Mouse (Mus musculus) gastrocnemius, postnatal 14 days (tissue): ENCODE measurements around the gene Jarid2. TPM values are rescaled to one million over a fixed set of nuclear protein-coding genes. Genes with fewer than 3 reads are reported as not detected.
"Not testable (repeated sequence)": the region's sequence is repeated elsewhere in the genome, so short reads cannot be mapped to it uniquely, and the experiment has no call there.

ENCODE experiments used
- DNase-seq: peaks from one replicate; pipeline ENCODE4 v3.0.0; 2021; ENCODE audit warnings: mixed read lengths
- intact Hi-C: fragments of 180-260 bp; cut with DNase I; formaldehyde crosslinking; loops from one replicate; pipeline ENCODE4 v1.15.1; 2025; ENCODE audit warnings: low total_unique reads
- total RNA-seq, 2 experiments: library from RNA; stranded (reverse); gene quantifications; 2 replicates each; pipeline ENCODE4 v1.2.3; 2021

Gene Jarid2
- total RNA-seq, 2 experiments from 2014 or later: 30.5 to 39.7 TPM

DNA sequence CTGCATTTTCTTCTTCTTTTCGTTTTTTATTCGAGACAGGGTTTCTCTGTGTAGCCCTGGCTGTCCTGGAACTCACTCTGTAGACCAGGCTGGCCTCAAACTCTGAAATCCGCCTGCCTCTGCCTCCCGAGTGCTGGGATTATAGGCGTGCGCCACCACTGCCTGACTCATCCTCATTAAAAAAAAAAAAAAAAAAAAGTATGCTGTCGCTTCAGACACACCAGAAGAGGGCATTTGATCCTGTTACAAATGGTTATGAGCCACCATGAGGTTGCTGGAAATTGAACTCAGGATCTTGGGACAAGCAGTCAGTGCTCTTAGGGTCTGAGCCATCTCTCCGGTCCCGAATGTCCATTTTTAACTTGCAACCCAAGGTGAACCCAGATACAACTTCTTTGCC, 5.8 kb upstream of the Jarid2 start:
- intact Hi-C loops: not testable (repeated sequence)

DNA sequence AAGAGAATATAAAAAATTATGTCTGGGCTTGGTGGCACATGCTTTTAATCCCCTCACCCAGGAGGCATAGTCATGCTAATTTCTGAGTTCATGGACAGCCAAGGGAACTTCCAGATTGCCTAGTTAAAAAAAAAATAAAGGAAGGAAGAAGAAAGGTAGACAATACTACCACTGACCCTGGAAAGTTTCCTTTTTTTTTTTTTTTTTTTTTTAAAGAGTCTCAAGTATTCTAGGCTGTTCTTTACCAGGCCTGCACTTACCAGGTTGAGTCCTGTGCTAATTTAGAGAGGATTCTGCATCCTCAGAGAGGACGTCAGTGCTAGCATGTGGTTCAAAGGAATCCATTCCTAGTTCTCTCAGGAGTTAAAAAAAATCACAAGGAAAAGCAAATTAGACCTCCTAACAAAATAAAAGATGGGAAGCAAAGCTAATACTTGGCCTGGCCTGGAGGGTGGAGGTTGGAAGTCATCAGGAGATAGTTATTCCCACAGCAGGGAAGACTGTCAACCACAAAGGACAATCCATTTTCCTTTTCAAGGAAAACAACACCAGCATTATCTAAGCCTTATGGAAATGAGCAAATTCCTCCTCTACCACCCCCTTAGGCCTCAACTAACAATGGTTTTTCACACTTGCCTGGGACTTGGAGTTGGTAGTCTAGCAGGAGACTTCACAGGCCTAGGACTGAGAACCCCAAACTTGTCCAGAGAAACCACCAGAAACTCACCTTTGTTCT, 961 bp upstream of the Jarid2 start:
- intact Hi-C loops: no loop called here

More for the DNA sequence above, 5.8 kb upstream of the Jarid2 start:
- DNase-seq: not testable (repeated sequence)

DNA sequence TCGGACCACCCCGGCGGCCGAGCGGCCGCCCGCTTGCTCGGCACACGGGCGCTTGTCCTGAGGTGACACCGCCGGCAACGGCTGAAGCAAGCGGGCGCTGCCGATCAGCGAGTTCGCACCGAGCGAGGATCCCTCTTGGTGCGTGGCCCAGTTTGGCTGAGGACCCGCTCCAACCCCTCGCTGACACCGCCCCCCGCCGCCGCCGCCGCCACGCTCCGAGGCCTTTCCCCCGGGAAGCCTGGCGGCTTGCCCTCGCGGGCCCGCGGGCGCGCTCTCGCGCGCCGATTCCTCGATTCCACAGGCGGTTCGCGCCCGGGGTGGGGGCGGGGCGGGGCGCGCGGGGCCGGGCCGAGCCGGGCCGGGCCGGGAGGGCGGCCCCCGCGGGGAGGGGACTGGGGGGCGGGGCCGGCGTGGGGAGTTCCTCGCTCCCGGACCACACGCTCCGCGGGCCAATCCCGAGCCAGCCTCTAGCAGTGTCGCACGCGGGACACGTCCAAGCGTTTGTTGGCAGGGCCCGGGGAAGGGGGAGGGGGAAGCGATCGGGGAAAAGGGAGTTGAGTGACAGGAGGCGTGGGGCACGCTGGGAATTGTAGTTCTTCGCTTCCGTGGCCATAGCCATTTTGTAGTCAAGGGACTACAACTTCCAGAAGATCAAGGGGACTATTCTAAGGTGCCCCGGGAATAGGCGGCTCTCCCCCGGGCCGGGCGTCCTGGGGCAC, 1.0 kb downstream of the Jarid2 start:
- peak; percentile 100 for DNase-seq
- intact Hi-C loops: no loop called here

More for the DNA sequence above, 961 bp upstream of the Jarid2 start:
- DNase-seq: no peak

- intact Hi-C loops: no loop called here
- peak; percentile 87 for DNase-seq
Measured at GRCm38 (mm10) chr13:44730939-44731551, 1.8 kb downstream of the Jarid2 start.

GRCm38 (mm10) chr13:44731727-44732441, 2.6 kb downstream of the Jarid2 start:
- no peak for DNase-seq
- intact Hi-C loops: no loop called here

DNA sequence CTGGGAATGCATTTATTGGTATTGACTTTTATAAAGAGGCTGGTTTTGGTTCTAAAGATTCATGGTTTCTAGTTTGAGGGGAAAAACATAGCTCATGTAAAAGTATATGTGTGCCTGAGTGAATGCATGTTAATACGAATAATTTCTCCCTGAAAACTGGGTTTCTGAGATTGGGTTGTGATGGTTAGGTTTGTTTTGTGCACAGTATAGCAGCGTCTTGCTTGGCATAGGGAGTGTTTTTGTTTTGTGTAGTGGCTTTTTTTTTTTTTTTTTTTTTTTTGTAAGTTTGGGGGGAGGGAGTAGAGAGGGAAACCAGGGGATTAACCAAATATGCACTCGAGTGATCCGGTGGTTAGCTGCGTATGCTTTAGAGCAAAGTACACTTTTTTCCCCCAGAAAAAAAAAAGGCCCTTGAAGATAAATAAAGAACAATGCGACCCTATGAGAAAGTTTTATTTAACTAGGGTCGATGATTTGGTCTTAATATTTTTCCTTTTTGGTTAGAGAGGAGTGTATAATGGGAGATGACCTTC, 3.2 kb downstream of the Jarid2 start:
- no peak for DNase-seq
- intact Hi-C loops: no loop called here

GRCm38 (mm10) chr13:44733036-44733372, 3.7 kb downstream of the Jarid2 start:
- intact Hi-C loops: no loop called here
- DNase-seq: no peak

- DNase-seq: peak; percentile 89
- intact Hi-C loops: no loop called here
Measured at GRCm38 (mm10) chr13:44733373-44734111, 4.3 kb downstream of the Jarid2 start.

DNA sequence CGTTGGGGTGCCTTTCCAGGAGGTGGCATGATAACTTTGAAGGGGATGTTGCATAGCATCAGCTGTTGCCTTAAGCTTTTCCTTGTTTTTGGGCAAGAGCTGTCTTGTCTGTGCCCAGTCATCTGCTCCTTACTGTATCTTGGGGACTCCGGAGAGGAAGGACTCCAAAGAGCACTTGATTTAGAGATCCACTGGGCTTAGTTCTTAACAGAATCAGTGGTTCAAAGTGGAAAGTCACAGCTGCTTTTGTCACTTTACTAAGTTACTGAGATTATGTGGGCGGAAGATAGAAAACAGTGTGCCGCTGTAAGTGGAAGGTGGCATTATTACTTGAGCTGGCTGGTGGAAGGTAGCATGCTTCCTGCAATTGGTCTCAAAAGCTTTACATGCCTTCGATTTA, 5.2 kb downstream of the Jarid2 start:
- DNase-seq: no peak
- intact Hi-C loops: no loop called here

GRCm38 (mm10) chr13:44735088-44735690, 5.9 kb downstream of the Jarid2 start:
- no peak for DNase-seq
- intact Hi-C loops: no loop called here

DNA sequence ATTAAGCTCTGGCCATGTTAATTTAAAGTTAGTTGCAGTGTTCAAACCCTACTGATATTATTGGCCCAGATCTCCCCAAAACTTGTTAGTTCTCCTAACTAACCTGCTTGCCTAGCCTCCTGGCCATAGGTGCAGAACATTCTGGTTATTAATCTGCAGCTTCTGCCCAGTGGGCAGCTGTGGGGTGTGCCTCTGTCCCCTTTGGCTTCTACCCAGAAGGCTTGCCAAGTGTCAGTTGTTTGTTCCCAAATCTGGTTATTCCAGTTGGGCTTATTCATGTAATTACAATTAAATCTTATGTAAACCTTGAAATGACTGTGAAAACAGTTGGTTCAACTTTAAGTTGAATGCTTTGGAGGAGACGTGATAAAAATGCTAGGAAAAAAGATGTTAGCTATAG, 8.0 kb downstream of the Jarid2 start:
- peak; percentile 24 for DNase-seq
- intact Hi-C loops: no loop called here

DNA sequence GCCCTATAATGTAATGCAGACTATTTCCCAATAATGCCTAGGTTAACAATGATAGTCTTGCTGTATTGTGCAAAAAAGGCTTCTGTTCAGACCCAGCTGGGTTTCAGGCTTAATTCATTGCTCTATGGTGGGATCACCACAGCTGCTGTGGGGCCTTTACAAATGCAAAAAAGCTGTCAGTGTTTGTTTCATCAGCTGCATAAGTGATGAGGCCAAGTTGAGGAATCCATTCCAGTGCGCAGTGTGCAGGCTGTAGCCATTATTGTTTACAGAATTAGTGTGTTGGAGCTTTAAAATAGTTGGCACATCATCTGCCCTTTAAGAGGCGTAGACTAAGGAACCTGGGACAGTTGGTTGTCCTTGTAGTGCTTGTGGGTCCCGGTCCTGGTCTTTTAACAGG, 22.5 kb downstream of the Jarid2 start:
- intact Hi-C loops: no loop called here
- no peak for DNase-seq

DNA sequence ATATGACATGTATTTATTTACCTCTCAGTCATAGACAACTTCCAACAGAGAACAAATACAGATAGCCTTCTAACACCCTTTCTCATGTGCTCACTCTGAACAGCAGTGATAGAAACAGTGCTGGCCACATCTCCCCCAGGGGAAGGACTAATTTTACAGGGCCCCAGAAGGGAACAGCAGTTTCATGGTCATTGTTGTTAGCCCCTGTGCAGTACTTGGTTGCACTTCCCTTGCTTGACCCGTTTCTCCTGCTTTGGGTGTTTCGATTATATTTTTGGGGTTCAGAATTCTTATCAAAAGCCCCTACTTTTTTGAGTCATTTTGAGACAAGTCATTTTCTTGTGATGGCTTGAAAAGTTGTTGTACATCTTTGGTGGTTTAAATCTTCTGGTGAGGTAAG, 23.9 kb downstream of the Jarid2 start:
- intact Hi-C loops: no loop called here
- DNase-seq: no peak

GRCm38 (mm10) chr13:44755434-44755833, 26.2 kb downstream of the Jarid2 start:
- intact Hi-C loops: no loop called here
- DNase-seq: peak; percentile 19

DNA sequence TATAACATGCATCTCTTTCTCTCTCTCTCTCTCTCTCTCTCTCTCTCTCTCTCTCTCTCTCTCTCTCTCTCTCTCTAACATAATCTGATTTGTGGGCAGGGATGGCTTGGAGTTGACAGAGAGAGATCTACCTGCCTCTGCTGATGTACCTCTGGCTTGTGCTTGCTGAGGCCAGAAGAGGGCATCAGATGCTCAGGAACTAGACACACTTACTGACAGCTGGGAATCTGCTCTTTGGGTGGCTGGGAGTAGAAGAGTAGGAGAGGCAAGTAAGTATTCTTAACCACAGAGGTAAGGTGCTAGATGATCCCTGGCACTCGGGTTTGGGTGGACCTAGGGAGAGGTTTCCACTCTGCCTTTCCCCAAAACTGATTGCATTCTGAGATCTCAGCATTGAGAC, 29.5 kb downstream of the Jarid2 start:
- intact Hi-C loops: no loop called here
- no peak for DNase-seq

DNA sequence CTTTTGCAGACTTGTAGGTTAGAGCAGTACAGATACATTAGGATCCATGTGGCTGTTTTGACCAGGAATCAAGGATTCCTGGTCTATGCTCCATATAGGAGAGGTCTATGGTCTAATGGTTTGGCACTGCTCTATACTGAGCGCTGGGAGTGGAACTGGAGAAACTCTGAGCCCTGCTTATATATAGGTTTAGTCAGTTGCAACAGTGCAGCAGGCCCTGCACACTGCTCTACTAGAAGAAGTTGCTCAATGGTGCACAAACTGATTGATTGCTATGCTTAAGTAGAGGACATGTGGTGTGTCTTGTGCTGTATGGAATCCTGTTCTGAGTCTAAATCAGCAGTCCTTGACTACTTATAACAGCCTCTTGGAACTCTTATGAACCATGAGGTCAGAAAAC, 31.5 kb downstream of the Jarid2 start:
- DNase-seq: no peak
- intact Hi-C loops: no loop called here

DNA sequence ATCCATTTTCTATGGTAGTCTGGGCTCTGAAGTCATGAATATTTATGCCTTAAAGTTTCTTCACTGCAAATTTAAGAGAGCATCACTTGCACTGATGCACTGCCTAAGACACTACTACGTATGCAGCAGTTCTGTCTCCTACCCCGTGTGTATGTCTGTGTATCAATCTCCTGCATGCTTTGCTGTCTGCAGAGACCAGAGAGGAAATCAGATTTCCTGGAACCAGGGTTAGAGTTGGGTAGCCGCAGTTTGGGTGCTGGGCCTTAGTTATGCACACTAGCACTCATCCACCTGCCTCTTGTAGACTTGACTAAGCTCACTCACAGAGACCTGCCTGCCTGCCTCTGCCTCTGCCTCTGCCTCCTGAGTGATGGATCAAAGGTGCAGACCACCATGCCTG, 33.8 kb downstream of the Jarid2 start:
- no peak for DNase-seq
- intact Hi-C loops: no loop called here

- intact Hi-C loops: no loop called here
- no peak for DNase-seq
Measured at GRCm38 (mm10) chr13:44767751-44768150, 38.5 kb downstream of the Jarid2 start.
